Mouse (Mus musculus) small intestine, adult 2 months (tissue): ENCODE data around the gene Mta2.

ENCODE experiments used
- CTCF ChIP-seq: fragments of 200-500 bp; IDR thresholded peaks from 2 replicates; pipeline ENCODE4 v1.5.1; 2012; ENCODE audit warnings: low read depth, mild to moderate bottlenecking, control low read depth, inconsistent platforms, low read length, moderate library complexity, mixed read lengths; ENCODE audit not compliant: insufficient replicate concordance, insufficient read length; ENCODE audit errors: extremely low read depth
- POLR2A ChIP-seq: fragments of 200-500 bp; IDR thresholded peaks from 2 replicates; pipeline ENCODE4 v1.6.1; 2012; ENCODE audit warnings: low read depth, mild to moderate bottlenecking, control low read depth, inconsistent platforms, low read length, moderate library complexity

- no peak for TF ChIP-seq POLR2A
- no peak for TF ChIP-seq CTCF
These were observed 26.2 kb downstream of the Mta2 start for GRCm38 (mm10) chr19:8967893-8968292.
